Mouse (Mus musculus) stomach, postnatal 0 days (tissue): ENCODE results near the gene Ddi2. TPM values are rescaled to one million over a fixed set of nuclear protein-coding genes. Genes with fewer than 3 reads are reported as not detected.

Experiments used
- ATAC-seq: fragments of 200-750 bp; cut with Nextera tagmentation; 2 replicates; pipeline ENCODE4 v1.8.0; 2017; ENCODE audit not compliant: low FRiP score, low TSS enrichment
- DNase-seq: peaks from one replicate; pipeline ENCODE4 v3.0.0-alpha.2; 2016; ENCODE audit warnings: low spot score
- H3K27ac ChIP-seq: fragments of 300-500 bp; sonication (generic); replicated peaks from 2 replicates; pipeline ENCODE4 v1.5.1; 2014; ENCODE audit warnings: mild to moderate bottlenecking, control low read depth
- H3K27me3 ChIP-seq: fragments of 300-500 bp; sonication (generic); 2 replicates; pipeline ENCODE4 v1.6.1; 2014; ENCODE audit warnings: low read length; ENCODE audit not compliant: control insufficient read depth, insufficient read depth
- H3K36me3 ChIP-seq: fragments of 300-500 bp; sonication (generic); 2 replicates; pipeline ENCODE4 v1.6.1; 2014; ENCODE audit warnings: low read length, mixed read lengths; ENCODE audit not compliant: control insufficient read depth, insufficient read depth
- H3K4me1 ChIP-seq: fragments of 300-500 bp; sonication (generic); replicated peaks from 2 replicates; pipeline ENCODE4 v1.6.1; 2014; ENCODE audit warnings: antibody characterized with exemption; ENCODE audit not compliant: control insufficient read depth, insufficient read depth
- H3K4me2 ChIP-seq: fragments of 300-500 bp; sonication (generic); replicated peaks from 2 replicates; pipeline ENCODE4 v1.6.1; 2014; ENCODE audit warnings: low read depth, mild to moderate bottlenecking, control low read depth, moderate library complexity
- H3K4me3 ChIP-seq: fragments of 300-500 bp; sonication (generic); 2 replicates; pipeline ENCODE4 v1.5.1; 2014; ENCODE audit warnings: low read depth, low read length, control low read depth
- H3K9ac ChIP-seq: fragments of 300-500 bp; sonication (generic); 2 replicates; pipeline ENCODE4 v1.6.1; 2014; ENCODE audit warnings: mild to moderate bottlenecking, low read length, control low read depth, mixed read lengths
- H3K9me3 ChIP-seq: fragments of 300-500 bp; sonication (generic); 2 replicates; pipeline ENCODE4 v1.6.1; 2016; ENCODE audit warnings: low read length; ENCODE audit not compliant: control insufficient read depth
- CTCF ChIP-seq: IDR thresholded peaks from 2 replicates; pipeline ENCODE4 v1.5.1; 2016; ENCODE audit warnings: antibody characterized with exemption, low read depth, mild to moderate bottlenecking, moderate library complexity
- EP300 ChIP-seq: optimal IDR thresholded peaks from 2 replicates; pipeline ENCODE3; 2016; ENCODE audit warnings: antibody characterized with exemption
- WGBS: fragments of 180-500 bp; shearing (Covaris S2); extraction: QIAGEN DNeasy Blood & Tissue Kit; methylation state at CpG from one replicate; pipeline ENCODE4 v1.1.7; 2014; 5-methylcytosine and 5-hydroxymethylcytosine counted together
- polyA plus RNA-seq: library from polyadenylated mRNA; unstranded; fragments of >200 nt; fragmentation: Nextera tagmentation; extraction: Ambion mirVana; gene quantifications from 2 replicates; pipeline ENCODE4 v1.2.1, GENCODE M21; 2015

The Ddi2 gene
- polyA plus RNA-seq, 1 experiment from 2014 or later, result 14.4 TPM

GRCm38 (mm10) chr4:141631250-141631649, 92.0 kb downstream of the Ddi2 start:
- Histone ChIP-seq H3K9ac (no peak overlapping the region), H3K27me3 (no peaks in the 10 kb centered on the region), H3K4me2 (no peak overlapping the region), H3K4me1 (no peaks in the 10 kb centered on the region), H3K9me3 (no peaks in the 10 kb centered on the region), H3K36me3 (peaks cover 41% of the 10 kb centered on the region), H3K27ac (no peak overlapping the region), H3K4me3 (no peak overlapping the region)
- DNase-seq (no peak), ATAC-seq (no peak)
- WGBS, result 94% methylated on average over 20 of the region's 20 CpGs
- TF ChIP-seq CTCF (no peak), EP300 (no peak)

- Histone ChIP-seq H3K9me3 (no peaks in the 10 kb centered on the region), H3K27me3 (no peaks in the 10 kb centered on the region), H3K4me1 (no peaks in the 10 kb centered on the region), H3K4me3 (no peak overlapping the region), H3K36me3 (peaks cover 44% of the 10 kb centered on the region), H3K4me2 (no peak overlapping the region), H3K9ac (no peak overlapping the region), H3K27ac (no peak overlapping the region)
- ATAC-seq (no peak), DNase-seq (no peak)
- 94% methylated on average over 11 of the region's 11 CpGs for WGBS
- TF ChIP-seq EP300 (no peak), CTCF (no peak)
Measured at GRCm38 (mm10) chr4:141630021-141630420, 93.2 kb downstream of the Ddi2 start.

DNA sequence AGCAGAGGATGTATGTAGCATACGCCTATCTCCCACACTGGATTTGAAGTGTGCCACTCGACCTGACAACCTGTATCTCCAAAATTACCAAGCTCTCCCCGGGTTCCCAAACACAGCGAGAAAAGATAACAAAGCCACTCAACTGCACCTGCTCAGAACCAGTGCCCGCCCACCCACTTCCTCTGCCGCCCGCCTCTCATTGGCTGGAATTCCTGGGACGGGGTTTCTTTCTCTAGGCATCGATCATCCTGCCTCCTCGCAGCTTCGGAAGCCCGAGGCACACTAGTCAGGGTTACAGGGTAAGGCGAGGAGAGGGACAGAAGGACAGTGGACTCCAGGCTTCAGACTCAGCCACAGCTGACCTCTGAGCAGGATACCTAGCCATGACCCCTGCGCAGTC, 94.6 kb downstream of the Ddi2 start:
- no peak for TF ChIP-seq EP300
- TF ChIP-seq CTCF, result no peak
- Histone ChIP-seq H3K9me3 (no peaks in the 10 kb centered on the region), H3K9ac (no peak overlapping the region), H3K27me3 (no peaks in the 10 kb centered on the region), H3K4me2 (no peak overlapping the region), H3K4me1 (no peaks in the 10 kb centered on the region), H3K27ac (no peak overlapping the region), H3K36me3 (peaks cover 44% of the 10 kb centered on the region), H3K4me3 (no peak overlapping the region)
- ATAC-seq (no peak), DNase-seq (no peak)
- WGBS, result 81% methylated on average over 14 of the region's 14 CpGs

Other genes with a start within 250 kb of the Ddi2 start
- gene Spen, start 184.8 kb downstream of the Ddi2 start, polyA plus RNA-seq, result 2.9 and 3.2 TPM in 2 replicates
- 45.1 and 49.2 TPM in 2 replicates for gene Fblim1, start 117.3 kb downstream of the Ddi2 start, polyA plus RNA-seq
- gene Tmem82, start 104.8 kb downstream of the Ddi2 start, polyA plus RNA-seq, result 2.2 and 2.3 TPM in 2 replicates
- gene Slc25a34, start 99.6 kb downstream of the Ddi2 start, polyA plus RNA-seq, result 1.6 and 1.8 TPM in 2 replicates
- gene Plekhm2, start 58.5 kb downstream of the Ddi2 start, polyA plus RNA-seq, result 3.5 and 4.3 TPM in 2 replicates
- not detected in 2 replicates for gene Rsc1a1, start 37.8 kb downstream of the Ddi2 start, polyA plus RNA-seq
- 0.13 and 0.34 TPM in 2 replicates for gene Agmat, start 23.3 kb upstream of the Ddi2 start, polyA plus RNA-seq
- gene Dnajc16, start 67.5 kb upstream of the Ddi2 start, polyA plus RNA-seq, result 2.9 and 3.1 TPM in 2 replicates
- gene Casp9, start 70.2 kb upstream of the Ddi2 start, polyA plus RNA-seq, result 9.8 and 10.8 TPM in 2 replicates
- gene Cela2a, start 102.7 kb upstream of the Ddi2 start, polyA plus RNA-seq, result 18.1 and 22.4 TPM in 2 replicates
- not detected in 2 replicates for gene Ctrc, start 122.9 kb upstream of the Ddi2 start, polyA plus RNA-seq
- gene Efhd2, start 151.5 kb upstream of the Ddi2 start, polyA plus RNA-seq, result 111 and 121 TPM in 2 replicates